In genomic region chr3:142318147-142318546, GRCm38 (mm10) we compare ENCODE assay signal across 7 mouse cellular contexts.
DNase-seq lines count a peak whose midpoint lies in the region; ATAC-seq lines count a peak whose summit lies in the region.

No protein-coding gene starts in this region.

- peak; percentile 95 for ATAC-seq in hindbrain, embryonic 12.5 days (ENCODE audit: low FRiP score)

- H3K36me3 ChIP-seq in hindbrain, embryonic 12.5 days: no peaks in the 10 kb centered on the region
- H3K36me3 ChIP-seq in midbrain, embryonic 10.5 days: no peaks in the 10 kb centered on the region

- 0 out of 2 replicates have a peak, but pooled peaks cover 2% of the 10 kb centered on the region for H3K4me1 ChIP-seq in hindbrain, embryonic 12.5 days
- H3K4me1 ChIP-seq in midbrain, embryonic 10.5 days: peaks cover 12% of the 10 kb centered on the region

- peak; percentile 70 for DNase-seq in adipocyte (ENCODE audit: low spot score)
- DNase-seq in cerebellum, postnatal 36 days: peak; percentile 48 to 54
- peak; percentile 33 to 34 for DNase-seq in frontal cortex, postnatal 25 days (ENCODE audit: low spot score in 2 of 2)
- DNase-seq in layer of hippocampus, postnatal 14 days (ENCODE audit: low spot score in 2 of 2): peak; percentile 47 to 81
- peak; percentile 44 for DNase-seq in midbrain, embryonic 10.5 days (ENCODE audit: low spot score)
- DNase-seq in testis, postnatal 14 days (ENCODE audit: low spot score): peak; percentile 80

- peak overlapping the region; percentile 52; the same call in 1 of the 2 replicates for H3K27ac ChIP-seq in hindbrain, embryonic 12.5 days
- H3K27ac ChIP-seq in midbrain, embryonic 10.5 days (replicated peaks): peak overlapping the region; percentile 57; the same call in 1 of the 2 replicates

- H3K9me3 ChIP-seq in hindbrain, embryonic 12.5 days (replicated peaks): no peaks in the 10 kb centered on the region
- H3K9me3 ChIP-seq in midbrain, embryonic 10.5 days (replicated peaks): no peaks in the 10 kb centered on the region

- H3K4me3 ChIP-seq in hindbrain, embryonic 12.5 days: no peak overlapping the region
- H3K4me3 ChIP-seq in midbrain, embryonic 10.5 days: no peak overlapping the region

- WGBS in hindbrain, embryonic 12.5 days: 8% methylated on average over 2 of the region's 2 CpGs
- 10% methylated on average over 2 of the region's 2 CpGs for WGBS in midbrain, embryonic 10.5 days

- H3K27me3 ChIP-seq in hindbrain, embryonic 12.5 days: no peaks in the 10 kb centered on the region
- H3K27me3 ChIP-seq in midbrain, embryonic 10.5 days (ENCODE audit: low read depth, poor library complexity, severe bottlenecking): no peaks in the 10 kb centered on the region

- no peak overlapping the region for H3K4me2 ChIP-seq in hindbrain, embryonic 12.5 days (replicated peaks)

- no peak overlapping the region for H3K9ac ChIP-seq in hindbrain, embryonic 12.5 days
